Mouse (Mus musculus) right cerebral cortex, postnatal 4 days (tissue): ENCODE measurements at regions not wholly inside any gene's neighbourhood (a gene's known extent, or its start where the extent isn't known, plus 50 kb on each side); places are given as distances from the start of the nearest gene placed in this dataset.

Source experiments
- DNase-seq: peaks from one replicate; pipeline ENCODE4 v3.0.0-alpha.2; 2022

- DNase-seq: no peak
These were observed 78.9 kb upstream of the Dapk1 start for GRCm38 (mm10) chr13:60522719-60523450.

- no peak for DNase-seq
These were observed 73.9 kb upstream of the Dapk1 start for GRCm38 (mm10) chr13:60527806-60528205.

GRCm38 (mm10) chr13:60528819-60529218 lies 72.9 kb upstream of the Dapk1 start:
- no peak for DNase-seq

- DNase-seq: no peak
These were observed 72.2 kb upstream of the Dapk1 start for GRCm38 (mm10) chr13:60529381-60530069.

GRCm38 (mm10) chr13:60533871-60534427 lies 67.8 kb upstream of the Dapk1 start:
- DNase-seq: no peak

- DNase-seq: no peak
These were observed 67.2 kb upstream of the Dapk1 start for GRCm38 (mm10) chr13:60534501-60534900.

- DNase-seq: no peak
These were observed 66.7 kb upstream of the Dapk1 start for GRCm38 (mm10) chr13:60535045-60535444.

GRCm38 (mm10) chr13:60536725-60537124 lies 65.0 kb upstream of the Dapk1 start:
- no peak for DNase-seq

GRCm38 (mm10) chr13:60538110-60538509 lies 63.6 kb upstream of the Dapk1 start:
- DNase-seq: no peak

- DNase-seq: no peak
These were observed 60.6 kb upstream of the Dapk1 start for GRCm38 (mm10) chr13:60541165-60541564.

GRCm38 (mm10) chr13:60544363-60544762 lies 57.4 kb upstream of the Dapk1 start:
- no peak for DNase-seq

- no peak for DNase-seq
These were observed 55.6 kb upstream of the Dapk1 start for GRCm38 (mm10) chr13:60545999-60546733.
